Mouse (Mus musculus) lung, adult 2 months (tissue): ENCODE results near the gene Abca1. TPM values are rescaled to one million over a fixed set of nuclear protein-coding genes. Genes with fewer than 3 reads are reported as not detected.

Experiments
- DNase-seq: peaks from one replicate; pipeline ENCODE4 v3.0.0; 2022
- H3K4me1 ChIP-seq: fragments of 200-500 bp; 2 replicates; pipeline ENCODE4 v1.6.1; 2011; ENCODE audit warnings: low read length; ENCODE audit not compliant: control insufficient read depth, insufficient read depth
- H3K4me3 ChIP-seq: fragments of 200-500 bp; replicated peaks from 2 replicates; pipeline ENCODE3; 2011; ENCODE audit warnings: low read depth, mild to moderate bottlenecking, control low read depth, low read length; ENCODE audit errors: extremely low read depth
- CTCF ChIP-seq: fragments of 200-500 bp; IDR thresholded peaks from 2 replicates; pipeline ENCODE4 v1.5.1; 2011; ENCODE audit warnings: mild to moderate bottlenecking, low read length, control low read depth; ENCODE audit not compliant: insufficient read depth
- POLR2A ChIP-seq: fragments of 200-500 bp; IDR thresholded peaks from 2 replicates; pipeline ENCODE4 v1.6.1; 2011; ENCODE audit warnings: low read depth, mild to moderate bottlenecking, control low read depth, low read length, borderline replicate concordance; ENCODE audit errors: extremely low read depth
- WGBS: fragments of 180-500 bp; shearing (Covaris S2); methylation state at CpG from one replicate; pipeline ENCODE4 v1.1.7; 2018; 5-methylcytosine and 5-hydroxymethylcytosine counted together
- polyA plus RNA-seq: library from polyadenylated mRNA; depleted of rRNA; stranded (reverse); fragments of >200 nt; gene quantifications from 2 replicates; pipeline ENCODE4 v1.2.3, GENCODE M21; 2012

Abca1 gene
- polyA plus RNA-seq, 1 experiment: 13.2 TPM

DNA sequence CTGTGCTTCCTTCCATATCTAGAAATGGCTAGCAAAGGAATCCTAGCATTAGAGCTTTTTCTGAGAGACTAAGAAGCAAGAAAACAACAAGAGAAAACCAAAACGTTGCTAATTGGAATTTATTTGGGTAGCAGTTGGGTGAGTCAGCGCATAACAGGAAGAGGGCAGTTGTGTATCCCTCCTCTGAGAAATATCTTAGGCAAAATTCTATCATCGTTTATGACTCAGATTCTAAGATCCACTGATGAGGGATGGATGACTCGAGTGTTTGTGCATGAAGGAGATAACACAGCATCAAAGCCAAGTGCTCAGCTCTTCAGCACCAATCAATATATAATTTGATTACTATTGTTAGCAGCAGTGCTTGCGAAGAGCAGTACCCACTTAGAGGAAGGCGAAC lies 21.8 kb upstream of the Abca1 start:
- DNase-seq: no peak
- H3K4me1 ChIP-seq: no peaks in the 10 kb centered on the region
- H3K4me3 ChIP-seq: no peak overlapping the region
- 57% methylated on average over 6 of the region's 6 CpGs for WGBS
- TF ChIP-seq CTCF (no peak), POLR2A (no peak)

DNA sequence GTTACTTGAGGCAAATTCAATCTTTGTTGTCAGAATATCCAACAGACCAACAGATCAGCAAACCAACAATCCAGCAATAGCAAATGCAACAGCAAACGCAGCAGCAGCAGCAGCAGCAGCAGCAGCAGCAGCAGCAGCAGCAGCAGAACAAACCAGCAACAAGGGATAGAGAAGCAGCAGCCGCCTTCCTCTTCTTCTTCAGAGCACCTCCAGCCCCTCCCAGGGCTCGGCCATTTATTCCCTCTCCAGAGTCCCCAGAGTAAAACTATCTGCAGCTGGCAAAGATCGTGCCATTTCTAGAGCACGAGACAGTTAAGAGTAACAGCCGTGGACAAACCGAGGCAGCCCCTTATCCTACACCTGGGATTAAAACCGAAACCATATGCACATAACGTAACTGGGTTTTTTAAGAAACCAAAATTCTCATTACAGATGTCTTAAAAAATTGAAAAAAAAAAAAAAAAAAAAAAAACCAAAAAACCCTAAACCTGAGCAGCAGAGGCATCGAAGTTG lies 19.7 kb upstream of the Abca1 start:
- no peak for DNase-seq
- 81% methylated on average over 10 of the region's 10 CpGs for WGBS
- no peak overlapping the region for H3K4me3 ChIP-seq
- TF ChIP-seq CTCF (no peak), POLR2A (no peak)
- H3K4me1 ChIP-seq: no peaks in the 10 kb centered on the region

DNA sequence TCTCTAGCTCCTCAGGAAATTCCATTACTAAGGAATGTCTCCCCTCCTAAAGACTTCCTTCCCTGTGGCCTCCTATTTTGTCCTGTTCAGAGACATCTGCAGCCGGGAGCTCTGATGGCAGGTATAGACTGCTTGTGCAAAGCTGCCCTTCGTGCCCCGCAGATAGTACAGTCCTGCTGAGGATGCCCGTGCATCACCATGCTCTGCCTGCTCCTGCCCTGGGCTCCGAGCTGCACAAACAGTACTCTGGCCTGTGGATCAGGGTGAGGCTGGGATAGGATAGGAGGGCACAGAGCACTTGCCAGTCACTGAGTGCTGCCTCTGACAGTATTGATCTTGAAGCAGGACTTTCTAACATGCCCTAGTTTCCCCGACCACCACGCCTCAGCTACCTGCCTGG lies 18.8 kb upstream of the Abca1 start:
- Histone ChIP-seq H3K4me1 (no peaks in the 10 kb centered on the region), H3K4me3 (no peak overlapping the region)
- DNase-seq: no peak
- TF ChIP-seq CTCF (no peak), POLR2A (no peak)
- WGBS: 73% methylated on average over 7 of the region's 7 CpGs

DNA sequence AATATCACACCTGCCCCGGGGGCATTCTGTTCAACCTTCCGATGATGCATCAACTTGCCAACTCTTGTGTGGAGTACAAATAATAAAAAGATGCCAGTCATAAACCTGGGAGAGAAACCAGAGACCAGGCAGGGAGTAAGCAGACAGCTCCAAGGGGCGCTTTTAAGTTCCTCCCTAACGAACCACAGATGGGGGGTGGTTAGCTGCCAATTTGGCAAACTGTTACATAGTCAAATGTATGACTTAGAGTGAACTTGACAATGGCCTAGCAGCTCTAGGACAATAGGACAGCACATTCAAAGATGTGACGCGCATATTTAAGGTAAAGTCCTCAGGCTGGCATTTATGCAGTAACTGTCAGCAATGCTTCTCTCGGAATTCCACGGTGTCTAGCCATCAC lies 18.0 kb upstream of the Abca1 start:
- no peak overlapping the region for H3K4me3 ChIP-seq
- no peak for DNase-seq
- H3K4me1 ChIP-seq: no peaks in the 10 kb centered on the region
- TF ChIP-seq POLR2A (no peak), CTCF (no peak)
- WGBS: 92% methylated on average over 8 of the region's 8 CpGs

DNA sequence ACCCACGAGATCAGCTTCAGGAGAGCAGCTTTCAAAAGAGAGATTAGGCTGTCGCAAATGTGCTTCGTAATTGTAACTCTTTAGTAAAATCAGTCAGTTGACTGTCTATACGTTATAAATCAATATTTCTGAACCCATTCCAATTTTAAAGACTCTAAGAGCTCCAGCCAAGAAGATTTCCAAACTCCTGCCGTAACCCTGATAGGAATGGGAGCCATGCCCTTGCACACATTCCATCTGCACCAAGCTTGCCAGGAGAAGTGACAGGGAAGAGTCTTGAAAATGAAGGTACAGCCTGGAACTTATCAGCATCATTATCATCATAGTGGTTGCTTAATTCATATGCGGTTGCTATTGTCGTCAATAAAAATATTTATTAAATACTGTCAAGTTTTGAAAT lies 15.2 kb upstream of the Abca1 start:
- no peak for DNase-seq
- Histone ChIP-seq H3K4me3 (no peak overlapping the region), H3K4me1 (no peaks in the 10 kb centered on the region)
- TF ChIP-seq CTCF (no peak), POLR2A (no peak)
- 68% methylated on average over 7 of the region's 7 CpGs for WGBS

DNA sequence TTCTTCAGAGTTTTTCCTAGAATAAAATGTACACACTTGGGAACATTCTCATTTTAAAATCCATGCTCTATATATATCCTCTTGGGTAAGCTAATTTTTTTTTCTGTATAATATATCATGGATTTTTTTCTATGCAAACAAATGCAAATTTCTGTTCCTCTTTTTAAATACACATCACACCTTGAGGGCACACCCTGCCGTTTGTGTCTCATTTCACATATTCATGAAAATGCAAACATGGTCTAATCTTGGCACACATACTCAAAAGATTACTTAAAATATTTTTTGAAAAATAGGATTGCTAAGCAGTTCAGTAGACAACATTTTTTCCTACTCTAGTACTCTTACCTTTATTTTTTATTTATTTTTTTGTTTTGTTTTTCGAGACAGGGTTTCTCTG lies 10.7 kb upstream of the Abca1 start:
- TF ChIP-seq POLR2A (no peak), CTCF (no peak)
- DNase-seq: no peak
- 70% methylated on average over 2 of the region's 2 CpGs for WGBS
- Histone ChIP-seq H3K4me3 (no peak overlapping the region), H3K4me1 (no peaks in the 10 kb centered on the region)

DNA sequence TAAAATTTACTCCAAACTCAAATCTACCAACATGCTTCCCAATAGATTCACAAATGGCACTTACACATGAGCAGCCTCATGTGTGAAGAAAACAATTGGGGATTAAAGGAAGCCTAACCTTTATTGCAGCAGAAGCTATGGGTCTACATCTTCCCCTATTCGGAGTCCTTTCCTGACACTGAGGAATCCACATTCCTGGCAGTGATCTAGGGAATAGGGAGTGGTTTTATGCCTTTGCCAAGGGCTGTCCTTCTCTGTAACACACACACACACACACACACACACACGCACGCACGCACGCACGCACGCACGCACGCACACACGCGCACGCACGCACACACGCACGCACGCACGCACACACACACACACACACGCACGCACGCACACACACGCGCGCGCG lies 5.5 kb upstream of the Abca1 start:
- TF ChIP-seq POLR2A (no peak), CTCF (no peak)
- H3K4me3 ChIP-seq: no peak overlapping the region
- no peaks in the 10 kb centered on the region; the same call in none of the 2 replicates for H3K4me1 ChIP-seq
- 89% methylated on average over 14 of the region's 25 CpGs for WGBS
- DNase-seq: no peak

DNA sequence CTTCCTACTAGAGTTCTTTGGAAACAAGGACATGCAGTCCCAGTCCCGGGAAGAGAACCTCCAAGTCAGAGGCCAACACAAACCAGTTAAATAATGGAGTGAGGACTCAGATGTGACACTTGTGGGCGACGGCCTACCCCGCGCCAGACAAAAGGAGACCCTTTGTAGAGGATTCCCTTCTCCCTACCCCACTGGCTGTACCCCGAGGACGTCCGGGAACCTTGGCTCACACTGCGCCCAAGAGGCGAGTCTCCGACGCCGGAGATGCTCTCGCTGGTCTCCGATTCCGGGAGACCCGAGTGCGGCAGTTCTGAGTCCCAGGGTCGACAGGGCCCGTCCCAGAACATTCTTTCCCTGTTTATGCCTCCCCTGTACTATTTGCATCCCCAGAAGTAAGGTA lies 519 bp downstream of the Abca1 start:
- TF ChIP-seq CTCF (no peak), POLR2A (no peak)
- peak overlapping the region; percentile 88 for H3K4me3 ChIP-seq
- under 1% methylated on average over 20 of the region's 20 CpGs for WGBS
- DNase-seq: peak; percentile 54
- H3K4me1 ChIP-seq: peaks cover 7% of the 10 kb centered on the region

DNA sequence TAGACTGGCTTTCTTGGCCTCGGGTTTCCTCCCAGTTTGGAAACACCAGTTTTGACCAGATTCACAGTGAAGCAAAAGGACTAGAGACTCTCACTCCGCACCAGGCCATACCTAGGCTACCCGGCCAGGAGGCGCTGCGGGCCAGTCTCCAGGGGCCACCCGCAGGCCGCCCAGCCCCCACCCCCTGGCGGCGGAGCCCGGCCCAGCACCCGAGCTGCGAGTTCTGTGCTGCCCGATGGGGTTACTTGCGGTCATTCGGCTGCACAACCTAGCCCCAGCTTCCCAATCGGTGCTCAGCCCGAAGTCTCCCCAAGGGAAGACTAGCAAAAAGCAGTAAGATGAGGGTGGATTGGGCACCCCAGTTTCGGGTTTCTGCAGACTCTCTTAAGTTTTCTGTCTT lies 1.1 kb downstream of the Abca1 start:
- peaks cover 7% of the 10 kb centered on the region for H3K4me1 ChIP-seq
- WGBS: under 1% methylated on average over 18 of the region's 18 CpGs
- peak overlapping the region; percentile 88 for H3K4me3 ChIP-seq
- TF ChIP-seq CTCF (peak; percentile 56), POLR2A (no peak)
- peak; percentile 84 for DNase-seq

DNA sequence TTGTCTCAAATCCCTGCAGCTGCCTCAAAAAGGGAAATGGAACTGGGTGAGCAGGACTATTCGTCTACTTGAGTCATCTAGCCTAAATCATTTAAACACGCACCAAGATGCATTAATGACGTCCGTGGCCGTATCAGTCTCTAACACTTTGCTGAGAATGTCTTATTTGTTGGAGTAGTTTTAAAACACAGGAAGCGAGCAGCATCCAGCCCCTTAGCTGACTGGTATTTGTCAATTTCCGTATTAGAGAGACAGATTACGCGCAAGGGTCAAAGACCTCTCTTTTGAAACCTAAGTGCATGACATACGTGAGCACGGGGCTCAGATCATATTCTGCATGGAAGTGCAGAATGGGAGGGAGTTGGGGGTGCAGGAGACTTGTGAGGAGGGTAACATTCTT lies 4.2 kb downstream of the Abca1 start:
- 50% methylated on average over 11 of the region's 11 CpGs for WGBS
- Histone ChIP-seq H3K4me3 (no peak overlapping the region), H3K4me1 (peaks cover 16% of the 10 kb centered on the region)
- TF ChIP-seq CTCF: no peak
- TF ChIP-seq POLR2A: no peak
- DNase-seq: no peak

DNA sequence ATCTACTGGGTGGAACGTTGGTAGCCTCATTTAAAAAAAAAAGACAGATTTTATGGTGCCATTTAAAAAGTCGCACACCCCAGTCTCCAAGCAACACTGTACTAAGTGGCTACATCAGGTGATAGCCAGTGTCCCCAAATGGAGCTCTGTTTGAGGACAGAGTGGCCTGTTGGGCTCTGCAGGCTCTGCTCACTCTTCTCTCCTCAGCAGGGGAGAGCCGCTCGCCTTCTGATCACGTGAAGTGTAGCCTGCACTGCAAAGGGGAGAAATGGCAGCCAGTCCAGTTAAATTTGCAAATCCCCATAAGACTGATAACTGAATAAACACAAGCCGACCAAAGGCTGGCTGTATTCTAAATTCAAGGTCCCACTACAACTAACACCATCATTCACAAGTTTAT lies 6.0 kb downstream of the Abca1 start:
- Histone ChIP-seq H3K4me3 (no peak overlapping the region), H3K4me1 (peaks cover 15% of the 10 kb centered on the region)
- DNase-seq: no peak
- TF ChIP-seq POLR2A (no peak), CTCF (no peak)
- 64% methylated on average over 6 of the region's 6 CpGs for WGBS
